Mouse (Mus musculus): ENCODE data around the gene Rhbdl3.

DNA sequence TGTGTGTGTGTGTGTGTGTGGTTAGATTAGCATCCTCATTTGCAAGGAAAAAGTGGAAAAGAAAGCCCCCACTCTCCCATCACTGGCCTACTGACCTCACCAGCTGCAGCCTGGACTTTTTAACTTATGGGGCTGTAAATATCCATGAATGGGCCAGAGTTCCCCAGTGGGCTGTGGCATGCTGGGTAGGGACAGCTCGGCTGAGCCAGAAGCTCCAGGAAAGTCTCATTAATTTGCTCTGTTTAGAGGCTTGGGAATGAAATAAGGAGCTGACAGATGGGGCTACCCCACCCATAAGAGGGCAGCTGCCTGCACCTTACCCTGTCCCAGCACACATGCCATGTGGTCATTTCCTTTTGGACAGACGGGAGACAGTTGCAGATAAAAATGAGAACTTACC lies 11.3 kb downstream of the Rhbdl3 start:
- TF ChIP-seq CTCF (IDR thresholded peaks at IDR 0.05; ENCODE audit: low read depth, low read length) (no peak), TAL1 (conservative IDR thresholded peaks at IDR 0.05; ENCODE audit: low read depth, low read length) (no peak), GATA1 (IDR thresholded peaks at IDR 0.05; ENCODE audit: borderline replicate concordance, low read length) (no peak), POLR2AphosphoS5 (IDR thresholded peaks at IDR 0.05; ENCODE audit: insufficient replicate concordance, low read depth, low read length) (no peak), GATA2 (IDR thresholded peaks at IDR 0.05; ENCODE audit: borderline replicate concordance, low read depth, low read length) (no peak)

Data from G1E (cell line).